Mouse (Mus musculus): ENCODE data around the gene Rhbg. TPM values are rescaled to one million over a fixed set of nuclear protein-coding genes. Genes with fewer than 3 reads are reported as not detected.
"Not testable (repeated sequence)": the region's sequence is repeated elsewhere in the genome, so short reads cannot be mapped to it uniquely, and the experiment has no call there.

Gene Rhbg
- total and polyA plus RNA-seq, 3 experiments, result not detected

DNA sequence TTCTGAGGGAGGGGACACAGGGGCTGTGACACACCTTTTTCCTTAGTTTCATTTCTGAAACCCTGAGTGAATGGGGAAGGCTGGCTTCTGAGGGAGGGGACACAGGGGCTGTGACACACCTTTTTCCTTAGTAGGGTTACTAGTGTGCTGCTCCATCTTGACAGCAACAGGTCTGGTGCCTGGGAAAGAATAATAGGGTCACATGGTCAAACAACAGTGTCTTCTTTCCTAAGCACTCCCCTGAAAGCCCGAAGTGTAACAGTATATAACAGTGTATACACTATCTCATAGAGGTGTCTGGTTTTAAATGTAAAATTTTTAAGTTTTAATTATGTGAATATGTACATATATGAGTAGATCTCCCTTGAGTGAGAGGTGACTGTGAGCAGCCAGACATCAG, 40.8 kb upstream of the Rhbg start:
- peak overlapping the region; percentile 84 for H3K9ac ChIP-seq (ENCODE audit: control insufficient read depth, low read depth, low read length, poor library complexity, severe bottlenecking)
- peak overlapping the region; percentile 70 to 75 for H3K4me3 ChIP-seq (ENCODE audit: control insufficient read depth in 1 of 2, insufficient read depth in 1 of 2, low read depth in 2 of 2, low read length in 2 of 2)
- peaks cover 8 to 27% of the 10 kb centered on the region in 2 experiments for H3K36me3 ChIP-seq (ENCODE audit: control insufficient read depth in 1 of 2, insufficient read depth in 2 of 2, low read length in 2 of 2)
- H3K4me1 ChIP-seq (ENCODE audit: control insufficient read depth in 1 of 2, insufficient read depth in 2 of 2, low read length in 2 of 2), result peaks cover 7 to 11% of the 10 kb centered on the region in 2 experiments
- H3K27me3 ChIP-seq (ENCODE audit: control insufficient read depth in 1 of 2, insufficient read depth in 2 of 2, low read length in 2 of 2); H3K9me3 ChIP-seq (replicated peaks; ENCODE audit: insufficient read depth, low read length); DNase-seq (ENCODE audit: low read depth, low spot score): not testable (repeated sequence)
- H3K79me2 ChIP-seq (ENCODE audit: control insufficient read depth, insufficient read depth, low read length, poor library complexity), result peaks cover 36% of the 10 kb centered on the region
- H3K27ac ChIP-seq (ENCODE audit: control insufficient read depth, low read depth, low read length), result peak overlapping the region; percentile 95
- peak; percentile 78 for TF ChIP-seq USF1 (IDR thresholded peaks at IDR 0.05; ENCODE audit: low read depth, low read length)

- Histone ChIP-seq H3K9ac (ENCODE audit: control insufficient read depth, low read depth, low read length, poor library complexity, severe bottlenecking) (no peak overlapping the region), H3K27me3 (ENCODE audit: control insufficient read depth in 1 of 2, insufficient read depth in 2 of 2, low read length in 2 of 2) (no peaks in the 10 kb centered on the region), H3K4me3 (ENCODE audit: control insufficient read depth in 1 of 2, insufficient read depth in 1 of 2, low read depth in 2 of 2, low read length in 2 of 2) (no peak overlapping the region), H3K27ac (ENCODE audit: control insufficient read depth, low read depth, low read length) (no peak overlapping the region), H3K36me3 (ENCODE audit: control insufficient read depth in 1 of 2, insufficient read depth in 2 of 2, low read length in 2 of 2) (peaks cover 2 to 9% of the 10 kb centered on the region in 2 experiments; a peak in 3 of 4 replicates), H3K9me3 (replicated peaks; ENCODE audit: insufficient read depth, low read length) (no peaks in the 10 kb centered on the region), H3K4me1 (ENCODE audit: control insufficient read depth in 1 of 2, insufficient read depth in 2 of 2, low read length in 2 of 2) (peaks cover 2% of the 10 kb centered on the region in 2 experiments; a peak in 1 of 4 replicates), H3K79me2 (ENCODE audit: control insufficient read depth, insufficient read depth, low read length, poor library complexity) (peaks cover 5% of the 10 kb centered on the region)
- peak; percentile 75 for DNase-seq (ENCODE audit: low read depth, low spot score)
- TF ChIP-seq NRF1 (IDR thresholded peaks at IDR 0.05; ENCODE audit: insufficient read depth, low read depth, low read length, poor library complexity, severe bottlenecking), result no peak
- no peak for TF ChIP-seq MAFK (IDR thresholded peaks at IDR 0.05; ENCODE audit: borderline replicate concordance, low read depth, low read length)
- peak; percentile 60 to 86 (median 63) for TF ChIP-seq CTCF (IDR thresholded peaks at IDR 0.05 in 2 of 3, conservative IDR thresholded peaks at IDR 0.05 in 1 of 3; ENCODE audit: control insufficient read depth in 1 of 3, insufficient read depth in 1 of 3, low read depth in 2 of 3, low read length in 3 of 3, poor library complexity in 1 of 3, severe bottlenecking in 1 of 3)
- TF ChIP-seq RAD21 (IDR thresholded peaks at IDR 0.05; ENCODE audit: low read depth, low read length), result no peak; the same call in 1 of the 2 replicates
- peak; percentile 33; the same call in 1 of the 2 replicates for TF ChIP-seq SIN3A (IDR thresholded peaks at IDR 0.05; ENCODE audit: low read length)
- peak; percentile 55 for TF ChIP-seq SMC3 (IDR thresholded peaks at IDR 0.05; ENCODE audit: low read depth, low read length)
- no peak for TF ChIP-seq CHD2 (IDR thresholded peaks at IDR 0.05; ENCODE audit: low read length)
- TF ChIP-seq ZC3H11A (IDR thresholded peaks at IDR 0.05; ENCODE audit: low read depth, low read length), result no peak
- no peak for TF ChIP-seq GABPA (IDR thresholded peaks at IDR 0.05; ENCODE audit: low read depth, low read length)
- TF ChIP-seq TCF12 (IDR thresholded peaks at IDR 0.05; ENCODE audit: low read depth, low read length), result 0 out of 2 replicates have a peak, but pooled peaks have one; percentile 9
- no peak for TF ChIP-seq ETS1 (IDR thresholded peaks at IDR 0.05; ENCODE audit: low read depth, low read length)
- no peak for TF ChIP-seq EP300 (IDR thresholded peaks at IDR 0.05; ENCODE audit: low read depth in 1 of 2, low read length in 2 of 2)
- peak; percentile 60; the same call in 1 of the 2 replicates for TF ChIP-seq MYC (IDR thresholded peaks at IDR 0.05; ENCODE audit: low read depth, low read length)
- TF ChIP-seq TAL1 (IDR thresholded peaks at IDR 0.05; ENCODE audit: low read length), result no peak
Observed at GRCm38 (mm10) chr3:88291970-88292369, 37.5 kb upstream of the Rhbg start.

GRCm38 (mm10) chr3:88288133-88288713, 33.7 kb upstream of the Rhbg start:
- H3K9me3 ChIP-seq (replicated peaks; ENCODE audit: insufficient read depth, low read length); DNase-seq (ENCODE audit: low read depth, low spot score); H3K4me3 ChIP-seq (ENCODE audit: control insufficient read depth in 1 of 2, insufficient read depth in 1 of 2, low read depth in 2 of 2, low read length in 2 of 2); H3K36me3 ChIP-seq (ENCODE audit: control insufficient read depth in 1 of 2, insufficient read depth in 2 of 2, low read length in 2 of 2); H3K79me2 ChIP-seq (ENCODE audit: control insufficient read depth, insufficient read depth, low read length, poor library complexity); H3K27me3 ChIP-seq (ENCODE audit: control insufficient read depth in 1 of 2, insufficient read depth in 2 of 2, low read length in 2 of 2); H3K27ac ChIP-seq (ENCODE audit: control insufficient read depth, low read depth, low read length); H3K4me1 ChIP-seq (ENCODE audit: control insufficient read depth in 1 of 2, insufficient read depth in 2 of 2, low read length in 2 of 2); H3K9ac ChIP-seq (ENCODE audit: control insufficient read depth, low read depth, low read length, poor library complexity, severe bottlenecking): not testable (repeated sequence)

Measured in MEL (cell line).